Mouse (Mus musculus): Measurements from ENCODE around the gene Acadl. TPM values are rescaled to one million over a fixed set of nuclear protein-coding genes. Genes with fewer than 3 reads are reported as not detected.

Acadl gene
- total RNA-seq (2017): 28.1 and 29.6 TPM in 2 replicates

- ATAC-seq (ENCODE audit: extremely low read depth, insufficient number of reproducible peaks, low FRiP score, poor library complexity, severe bottlenecking): peak; percentile 44
Observed at GRCm38 (mm10) chr1:66862712-66863511, at the start of gene Acadl. Gene Acadl, minus strand, starts transcription at chr1:66863277.

DNA sequence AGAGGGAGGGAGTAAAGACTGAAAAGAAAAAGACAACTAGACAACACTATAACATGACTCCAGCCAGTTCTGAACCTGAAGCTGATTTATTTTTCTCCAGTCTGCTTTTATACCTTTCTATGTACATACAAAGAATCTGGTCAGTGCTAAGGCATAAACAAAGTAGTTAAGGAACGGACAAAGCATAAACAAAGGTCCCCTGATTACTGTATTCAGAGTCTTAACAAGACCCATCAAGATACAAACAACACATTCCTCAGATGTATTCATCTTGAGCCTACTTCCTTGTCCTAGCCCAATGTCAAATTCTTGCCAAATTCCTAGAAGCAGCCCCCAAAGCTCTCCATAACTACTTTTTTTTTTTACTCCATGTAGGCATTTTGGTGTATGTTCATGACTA lies 49.2 kb upstream of the Acadl start:
- ATAC-seq (ENCODE audit: extremely low read depth, insufficient number of reproducible peaks, low FRiP score, poor library complexity, severe bottlenecking): no peak

GRCm38 (mm10) chr1:66902566-66902965 lies 39.5 kb upstream of the Acadl start:
- no peak for ATAC-seq (ENCODE audit: extremely low read depth, insufficient number of reproducible peaks, low FRiP score, poor library complexity, severe bottlenecking)

DNA sequence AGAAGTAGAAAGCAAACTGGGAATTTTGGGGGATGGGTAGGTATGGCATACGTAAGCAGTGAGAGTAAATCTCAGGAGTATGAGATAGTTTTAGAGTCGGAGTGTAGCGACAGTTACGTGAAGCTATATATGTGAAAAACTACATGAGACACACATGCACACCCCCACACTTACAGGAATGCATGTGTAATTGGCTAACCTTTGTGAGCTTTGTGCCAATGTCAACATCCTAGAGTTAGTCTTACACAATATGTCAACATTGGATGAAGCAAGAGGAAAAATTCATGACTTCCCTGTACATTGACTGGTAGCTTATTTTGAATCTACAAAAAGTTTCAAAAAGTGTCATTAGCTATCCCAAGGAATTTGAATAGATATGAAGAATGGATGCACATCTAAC lies 37.9 kb upstream of the Acadl start:
- no peak for ATAC-seq (ENCODE audit: extremely low read depth, insufficient number of reproducible peaks, low FRiP score, poor library complexity, severe bottlenecking)

- ATAC-seq (ENCODE audit: extremely low read depth, insufficient number of reproducible peaks, low FRiP score, poor library complexity, severe bottlenecking): no peak
Observed at GRCm38 (mm10) chr1:66898261-66898660, 35.2 kb upstream of the Acadl start.

DNA sequence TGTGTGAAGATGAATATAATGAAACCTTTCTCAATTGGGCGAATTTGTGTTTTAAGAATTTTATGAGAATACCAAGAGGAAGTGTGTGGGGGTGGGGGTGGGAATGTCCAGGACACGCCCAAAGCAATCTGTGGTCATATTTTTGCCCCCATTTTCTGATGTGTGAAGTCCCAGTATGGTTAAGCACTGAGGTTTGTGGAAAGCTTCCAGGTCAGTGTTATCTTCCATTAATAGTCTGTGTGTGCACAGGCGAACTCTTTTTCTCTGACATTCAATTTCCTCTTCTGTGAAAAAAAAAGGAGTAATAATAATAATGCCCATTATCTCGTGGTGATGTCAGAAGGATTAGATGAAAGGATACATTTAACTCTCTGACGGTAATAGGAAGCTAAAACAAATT lies 33.5 kb upstream of the Acadl start:
- no peak for ATAC-seq (ENCODE audit: extremely low read depth, insufficient number of reproducible peaks, low FRiP score, poor library complexity, severe bottlenecking)

- ATAC-seq (ENCODE audit: extremely low read depth, insufficient number of reproducible peaks, low FRiP score, poor library complexity, severe bottlenecking): peak; percentile 73; the same call in 1 of the 2 replicates
Observed at GRCm38 (mm10) chr1:66896125-66896524, 33.0 kb upstream of the Acadl start.

GRCm38 (mm10) chr1:66895837-66896118 lies 32.7 kb upstream of the Acadl start:
- ATAC-seq (ENCODE audit: extremely low read depth, insufficient number of reproducible peaks, low FRiP score, poor library complexity, severe bottlenecking): no peak

GRCm38 (mm10) chr1:66895093-66895836 lies 32.2 kb upstream of the Acadl start:
- ATAC-seq (ENCODE audit: extremely low read depth, insufficient number of reproducible peaks, low FRiP score, poor library complexity, severe bottlenecking): no peak

DNA sequence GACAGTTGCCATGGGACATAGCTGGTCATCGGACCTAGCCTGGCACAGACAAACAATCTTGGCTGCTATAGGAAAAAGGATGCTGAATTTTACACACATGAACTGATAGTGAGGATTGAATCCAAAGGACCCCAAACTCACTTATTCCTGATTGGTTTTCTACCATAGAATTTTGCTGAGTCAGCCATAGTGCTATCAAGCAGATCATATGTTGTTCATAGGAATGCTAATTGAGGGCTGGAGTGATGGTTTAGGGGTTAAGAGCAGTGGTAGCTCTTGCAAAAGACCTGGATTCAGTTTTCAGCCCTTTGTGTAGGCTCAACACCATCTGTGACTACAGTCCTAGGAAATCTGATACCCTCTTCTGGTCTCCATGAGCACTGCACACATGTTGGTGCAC lies 24.1 kb upstream of the Acadl start:
- ATAC-seq (ENCODE audit: extremely low read depth, insufficient number of reproducible peaks, low FRiP score, poor library complexity, severe bottlenecking): no peak

GRCm38 (mm10) chr1:66880217-66880616 lies 17.1 kb upstream of the Acadl start:
- ATAC-seq (ENCODE audit: extremely low read depth, insufficient number of reproducible peaks, low FRiP score, poor library complexity, severe bottlenecking): no peak

- ATAC-seq (ENCODE audit: extremely low read depth, insufficient number of reproducible peaks, low FRiP score, poor library complexity, severe bottlenecking): no peak
Observed at GRCm38 (mm10) chr1:66874740-66875139, 11.7 kb upstream of the Acadl start.

GRCm38 (mm10) chr1:66871591-66871990 lies 8.5 kb upstream of the Acadl start:
- no peak for ATAC-seq (ENCODE audit: extremely low read depth, insufficient number of reproducible peaks, low FRiP score, poor library complexity, severe bottlenecking)

DNA sequence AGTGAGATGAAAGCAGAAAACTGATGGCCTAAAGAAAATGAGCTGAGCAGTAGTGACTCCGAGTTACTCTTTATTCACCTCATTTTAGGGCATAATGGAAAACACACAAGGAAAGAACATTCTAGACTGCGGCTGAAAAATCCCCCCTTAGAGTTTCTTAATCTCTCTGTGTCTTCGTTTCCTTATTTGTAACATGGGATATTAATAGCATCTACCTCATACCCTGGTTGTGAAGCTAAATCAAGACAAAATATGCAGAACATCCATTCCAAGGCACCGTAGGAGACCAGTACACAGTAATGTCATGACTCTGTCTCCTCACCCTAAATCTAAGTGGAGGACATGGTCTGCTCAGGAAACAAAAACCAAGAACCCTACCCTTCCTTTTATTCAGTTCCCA lies 2.6 kb upstream of the Acadl start:
- ATAC-seq (ENCODE audit: extremely low read depth, insufficient number of reproducible peaks, low FRiP score, poor library complexity, severe bottlenecking): no peak

DNA sequence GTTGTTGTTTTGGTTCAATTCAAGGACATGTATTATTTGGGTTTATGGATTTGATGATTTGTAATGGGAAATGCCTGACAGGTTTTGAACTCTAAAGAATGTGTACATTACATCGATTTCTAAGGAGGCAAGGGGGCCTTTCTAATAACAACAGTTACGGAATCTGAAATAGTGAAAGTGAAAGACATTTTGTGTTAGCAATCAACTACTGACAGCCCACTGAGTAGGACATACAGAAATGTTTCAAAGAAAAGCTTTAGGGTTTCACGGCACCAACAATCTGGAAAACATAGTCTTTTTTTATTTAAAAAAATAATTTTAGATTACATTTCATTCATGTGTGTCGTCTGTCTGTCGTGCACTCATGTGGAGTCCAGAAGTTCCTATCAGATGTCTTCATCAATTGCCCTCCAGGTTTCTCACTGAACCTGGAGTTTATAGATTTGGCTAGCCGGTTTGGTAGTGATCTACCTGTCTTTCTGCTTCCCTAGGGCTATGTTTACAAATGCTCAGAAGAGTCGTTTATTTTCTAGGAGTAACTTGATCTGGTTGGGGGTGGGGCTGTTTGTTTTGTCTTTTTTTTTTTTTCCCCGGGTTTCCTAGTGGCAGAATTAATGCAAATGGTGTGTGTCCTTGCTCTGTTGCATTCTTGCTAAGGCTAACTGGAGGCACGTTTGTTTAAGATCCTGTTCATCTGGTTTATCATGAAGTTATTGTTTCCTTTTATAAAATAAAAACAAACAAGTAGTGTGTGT lies 841 bp upstream of the Acadl start:
- no peak for ATAC-seq (ENCODE audit: extremely low read depth, insufficient number of reproducible peaks, low FRiP score, poor library complexity, severe bottlenecking)

DNA sequence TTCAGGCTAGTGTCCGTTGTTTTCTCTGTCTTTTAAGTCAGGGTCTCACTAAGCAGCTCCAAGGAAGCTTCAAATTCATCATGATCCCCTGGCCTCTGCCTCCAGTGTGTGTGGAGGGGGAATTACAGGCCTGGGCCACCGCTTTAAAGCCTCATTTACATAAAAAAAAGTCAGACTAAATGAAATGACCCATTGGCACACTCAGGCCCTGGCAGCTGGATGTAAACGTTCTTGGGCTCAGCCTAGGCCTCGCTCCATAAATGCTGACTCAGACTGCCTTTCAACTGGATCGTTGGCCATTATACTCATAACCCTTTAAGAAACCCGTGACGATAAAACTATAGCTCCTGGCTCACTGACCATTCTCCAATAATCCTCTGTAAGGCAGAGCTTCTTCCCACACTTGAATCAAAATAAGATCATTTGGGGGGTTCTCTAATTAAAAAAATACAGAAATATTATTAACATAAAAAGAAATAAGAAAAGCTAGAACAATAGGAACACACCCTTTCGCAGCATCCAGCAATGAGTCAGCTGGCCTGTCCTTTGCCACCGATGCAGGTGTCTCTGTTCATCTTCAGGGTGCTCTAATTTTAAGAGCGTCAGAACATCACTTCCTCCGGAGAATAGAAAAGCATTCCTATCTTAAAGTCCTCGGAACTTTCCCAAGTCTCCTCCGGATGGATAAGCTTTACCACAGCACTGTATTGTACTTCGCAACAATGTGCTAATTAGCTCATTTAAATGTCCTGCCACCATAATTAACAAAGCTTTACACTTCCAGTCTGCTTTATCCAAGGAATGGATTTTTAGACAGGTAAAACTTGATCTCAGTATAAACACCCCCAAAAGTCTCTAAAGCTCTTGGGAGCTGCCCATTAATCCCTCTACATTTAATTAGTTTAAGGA lies 1.1 kb downstream of the Acadl start:
- ATAC-seq (ENCODE audit: extremely low read depth, insufficient number of reproducible peaks, low FRiP score, poor library complexity, severe bottlenecking): no peak

DNA sequence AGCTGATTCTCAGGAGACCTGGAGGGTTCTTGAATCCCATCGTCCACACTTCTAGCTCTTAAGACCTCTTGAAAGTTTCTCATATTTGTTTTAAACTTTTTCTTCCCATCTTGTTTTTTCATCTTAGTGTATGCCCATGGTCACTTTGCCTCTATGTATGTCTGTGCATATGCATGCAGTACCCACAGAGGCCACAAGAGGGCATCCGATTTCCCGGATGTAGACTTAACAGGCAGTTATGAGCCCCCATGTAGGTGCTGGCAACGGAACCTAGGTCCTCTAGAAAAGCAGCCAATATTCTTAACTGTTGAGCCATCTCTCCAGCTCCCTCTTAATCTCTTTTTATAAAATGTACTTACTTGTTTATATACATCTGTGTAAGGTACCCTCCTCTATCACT lies 15.6 kb downstream of the Acadl start:
- no peak for ATAC-seq (ENCODE audit: extremely low read depth, insufficient number of reproducible peaks, low FRiP score, poor library complexity, severe bottlenecking)

- no peak for ATAC-seq (ENCODE audit: extremely low read depth, insufficient number of reproducible peaks, low FRiP score, poor library complexity, severe bottlenecking)
Observed at GRCm38 (mm10) chr1:66845690-66846318, 17.3 kb downstream of the Acadl start.
